Mouse (Mus musculus) testis, adult 2 months (tissue): ENCODE measurements around the gene Eef1akmt1.

ENCODE experiments used
- CTCF ChIP-seq: fragments of 200-500 bp; IDR thresholded peaks from 2 replicates; pipeline ENCODE4 v1.5.1; 2012; ENCODE audit warnings: low read depth, mild to moderate bottlenecking, inconsistent platforms, low read length, moderate library complexity; ENCODE audit not compliant: control insufficient read depth, insufficient read depth, insufficient replicate concordance
- POLR2A ChIP-seq: fragments of 200-500 bp; IDR thresholded peaks from 2 replicates; pipeline ENCODE4 v1.6.1; 2012; ENCODE audit warnings: low read depth, mild to moderate bottlenecking, inconsistent platforms, low read length, moderate library complexity; ENCODE audit not compliant: control insufficient read depth

- TF ChIP-seq CTCF (no peak), POLR2A (no peak)
Observed at GRCm38 (mm10) chr14:57517001-57517400, 54.4 kb downstream of the Eef1akmt1 start.
